Mouse (Mus musculus) forebrain, embryonic 13.5 days (tissue): ENCODE results near the gene Slc16a10. TPM values are rescaled to one million over a fixed set of nuclear protein-coding genes. Genes with fewer than 3 reads are reported as not detected.

ENCODE experiments used
- ATAC-seq: fragments of 200-750 bp; cut with Nextera tagmentation; 2 replicates; pipeline ENCODE4 v1.8.0; 2017
- H3K27ac ChIP-seq: fragments of 300-500 bp; sonication (generic); 2 replicates; pipeline ENCODE4 v1.5.1; 2015; ENCODE audit warnings: inconsistent platforms, mild to moderate bottlenecking, moderate library complexity
- H3K27me3 ChIP-seq: fragments of 300-500 bp; sonication (generic); 2 replicates; pipeline ENCODE4 v1.6.1; 2015; ENCODE audit warnings: mild to moderate bottlenecking, inconsistent platforms
- H3K36me3 ChIP-seq: fragments of 300-500 bp; sonication (generic); 2 replicates; pipeline ENCODE4 v1.6.1; 2015; ENCODE audit warnings: mild to moderate bottlenecking, inconsistent platforms; ENCODE audit not compliant: poor library complexity, severe bottlenecking
- H3K4me1 ChIP-seq: fragments of 300-500 bp; sonication (generic); 2 replicates; pipeline ENCODE4 v1.6.1; 2015; ENCODE audit warnings: inconsistent platforms
- H3K4me2 ChIP-seq: fragments of 300-500 bp; sonication (generic); 2 replicates; pipeline ENCODE4 v1.6.1; 2015; ENCODE audit warnings: inconsistent platforms, mild to moderate bottlenecking, moderate library complexity
- H3K4me3 ChIP-seq: fragments of 300-500 bp; sonication (generic); 2 replicates; pipeline ENCODE4 v1.5.1; 2015; ENCODE audit warnings: mild to moderate bottlenecking, inconsistent platforms
- H3K9ac ChIP-seq: fragments of 300-500 bp; sonication (generic); 2 replicates; pipeline ENCODE4 v1.6.1; 2015; ENCODE audit warnings: mild to moderate bottlenecking, inconsistent platforms
- H3K9me3 ChIP-seq: fragments of 300-500 bp; sonication (generic); replicated peaks from 2 replicates; pipeline ENCODE4 v1.6.1; 2016; ENCODE audit warnings: inconsistent platforms
- WGBS: fragments of 180-500 bp; shearing (Covaris S2); methylation state at CpG from one replicate; pipeline ENCODE4 v1.1.7; 2015; 5-methylcytosine and 5-hydroxymethylcytosine counted together
- polyA plus RNA-seq: library from polyadenylated mRNA; unstranded; fragments of >200 nt; fragmentation: Nextera tagmentation; extraction: Ambion mirVana; gene quantifications from 2 replicates; pipeline ENCODE4 v1.2.1, GENCODE M21; 2015

The Slc16a10 gene
- polyA plus RNA-seq, 1 experiment from 2014 or later = 3.1 TPM

- 48% methylated on average over 10 of the region's 10 CpGs for WGBS
- no peak overlapping the region for H3K9ac ChIP-seq
- H3K27me3 ChIP-seq = no peaks in the 10 kb centered on the region
- H3K4me3 ChIP-seq = no peak overlapping the region
- no peaks in the 10 kb centered on the region for H3K36me3 ChIP-seq
- H3K9me3 ChIP-seq = no peaks in the 10 kb centered on the region
- H3K27ac ChIP-seq = no peak overlapping the region
- H3K4me2 ChIP-seq = no peak overlapping the region
- H3K4me1 ChIP-seq = 0 out of 2 replicates have a peak, but pooled peaks cover 3% of the 10 kb centered on the region
- no peak for ATAC-seq
Measured at GRCm38 (mm10) chr10:40006963-40007362, 135.1 kb downstream of the Slc16a10 start.

GRCm38 (mm10) chr10:40000746-40001145 is 141.3 kb downstream of the Slc16a10 start:
- no peaks in the 10 kb centered on the region for H3K36me3 ChIP-seq
- H3K27ac ChIP-seq = no peak overlapping the region
- no peaks in the 10 kb centered on the region for H3K27me3 ChIP-seq
- H3K4me1 ChIP-seq = no peaks in the 10 kb centered on the region
- H3K4me3 ChIP-seq = no peak overlapping the region
- ATAC-seq = no peak
- no peak overlapping the region for H3K9ac ChIP-seq
- 88% methylated on average over 2 of the region's 2 CpGs for WGBS
- H3K4me2 ChIP-seq = no peak overlapping the region
- H3K9me3 ChIP-seq = no peaks in the 10 kb centered on the region

DNA sequence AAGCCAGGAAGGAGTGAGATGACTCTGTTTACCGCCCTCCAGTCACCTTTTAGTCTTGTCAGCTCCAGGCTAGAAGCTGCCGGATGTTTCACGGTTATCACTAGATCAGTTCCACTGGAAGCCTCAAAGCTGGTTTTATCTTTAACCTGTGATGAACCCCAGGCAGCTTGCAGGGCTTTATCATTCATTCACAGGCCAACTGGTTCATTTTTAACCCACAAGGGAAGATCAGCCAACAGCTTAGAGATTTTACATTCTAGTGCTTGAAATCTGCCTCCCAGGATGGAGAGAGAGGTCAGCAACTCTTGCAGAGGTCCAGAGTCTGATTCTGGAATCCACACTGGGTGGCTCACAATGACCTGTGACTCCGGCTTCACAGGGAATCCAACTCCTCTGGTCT is 150.9 kb downstream of the Slc16a10 start:
- ATAC-seq = no peak
- Histone ChIP-seq H3K27me3 (no peaks in the 10 kb centered on the region), H3K9ac (no peak overlapping the region), H3K27ac (no peak overlapping the region), H3K4me3 (no peak overlapping the region), H3K4me2 (no peak overlapping the region), H3K4me1 (no peaks in the 10 kb centered on the region), H3K9me3 (no peaks in the 10 kb centered on the region), H3K36me3 (no peaks in the 10 kb centered on the region)
- WGBS = 82% methylated on average over 4 of the region's 4 CpGs

GRCm38 (mm10) chr10:39986466-39986865 is 155.6 kb downstream of the Slc16a10 start, which contains the start of gene Mfsd4b5:
Mfsd4b5 (minus strand) TSS chr10:39986646.
- H3K4me2 ChIP-seq = no peak within 1 kb of the TSS
- no peak for ATAC-seq
- no peak within 1 kb of the TSS for H3K9ac ChIP-seq
- H3K4me1 ChIP-seq = no peaks in the 10 kb centered on the region
- no peak within 1 kb of the TSS for H3K4me3 ChIP-seq
- no peaks in the 10 kb centered on the region for H3K36me3 ChIP-seq
- H3K27me3 ChIP-seq = no peaks in the 10 kb centered on the region
- 94% methylated on average over 12 of the region's 12 CpGs for WGBS
- H3K9me3 ChIP-seq = no peaks in the 10 kb centered on the region
- H3K27ac ChIP-seq = no peak within 1 kb of the TSS

Other genes with a start within 250 kb of the Slc16a10 start
- gene Mfsd4b4, start 243.0 kb downstream of the Slc16a10 start, polyA plus RNA-seq = 3.4 and 3.8 TPM in 2 replicates
- not detected in 2 replicates for gene Mfsd4b2, start 215.3 kb downstream of the Slc16a10 start, polyA plus RNA-seq
- gene Mfsd4b3, start 182.1 kb downstream of the Slc16a10 start, polyA plus RNA-seq = not detected in 2 replicates
- not detected in 2 replicates for gene Mfsd4b5, start 155.6 kb downstream of the Slc16a10 start, polyA plus RNA-seq
- gene Mfsd4b1, start 117.0 kb downstream of the Slc16a10 start, polyA plus RNA-seq = not detected in 2 replicates
- gene Rpf2, start 104.8 kb upstream of the Slc16a10 start, polyA plus RNA-seq = 80.9 and 84.4 TPM in 2 replicates
- gene Gtf3c6, start 115.8 kb upstream of the Slc16a10 start, polyA plus RNA-seq = 116 and 122 TPM in 2 replicates
- gene Amd1, start 159.9 kb upstream of the Slc16a10 start, polyA plus RNA-seq = 53.4 and 55.9 TPM in 2 replicates
- gene Cdk19, start 197.3 kb upstream of the Slc16a10 start, polyA plus RNA-seq = 11.2 and 11.3 TPM in 2 replicates